Comparison of ENCODE assay signal across 11 mouse cellular contexts in genomic region chr14:25765146-25765545, GRCm38 (mm10). TPM values are rescaled to one million over a fixed set of nuclear protein-coding genes. Genes with fewer than 3 reads are reported as not detected.
A peak's percentile ranks its signal among the peaks of the same experiment; 100 is the strongest.
DNase-seq lines count a peak whose midpoint lies in the region; ATAC-seq lines count a peak whose summit lies in the region.
"Had no signal": no experiment of that assay in that cellular context is flagged by ENCODE, and none has a peak within 500 bp of the region (broad histone marks: within the 10 kb centered on the region; RNA-seq: fewer than 3 reads in every experiment).

No protein-coding gene starts in this region.

- ATAC-seq in heart, embryonic 15.5 days (replicated peaks; ENCODE audit: insufficient number of reproducible peaks, insufficient read depth, low FRiP score, low read depth) = no peak
- ATAC-seq in heart, embryonic 11.5 days (replicated peaks; ENCODE audit: insufficient number of reproducible peaks, low FRiP score, low TSS enrichment) = no peak
- ATAC-seq in embryonic facial prominence, embryonic 12.5 days (ENCODE audit: insufficient number of reproducible peaks, insufficient read depth, low FRiP score, low TSS enrichment) = no peak
- ATAC-seq in hindbrain, embryonic 12.5 days (ENCODE audit: low FRiP score) = no peak
- ATAC-seq in midbrain, embryonic 16.5 days = no peak
- ATAC-seq in erythroid progenitor cell, adult 5-6 weeks (replicated peaks; ENCODE audit: low FRiP score, poor library complexity, severe bottlenecking) = no peak
- ATAC-seq: liver, postnatal 0 days; Patski had no signal

- no peak for DNase-seq in thymus, postnatal 10 days (ENCODE audit: low spot score in 2 of 2)
- DNase-seq in lung, postnatal 25 days (ENCODE audit: low spot score) = no peak
- DNase-seq: heart, postnatal 10 days; liver, postnatal 0 days had no signal

- H3K4me1 ChIP-seq in heart, embryonic 15.5 days (replicated peaks) = peaks cover 72% of the 10 kb centered on the region
- H3K4me1 ChIP-seq in heart, embryonic 11.5 days (ENCODE audit: control insufficient read depth, insufficient read depth, low read length) = peaks cover 36% of the 10 kb centered on the region
- H3K4me1 ChIP-seq in embryonic facial prominence, embryonic 12.5 days = peaks cover 55% of the 10 kb centered on the region
- peaks cover 55% of the 10 kb centered on the region for H3K4me1 ChIP-seq in hindbrain, embryonic 12.5 days
- H3K4me1 ChIP-seq in midbrain, embryonic 16.5 days (ENCODE audit: control insufficient read depth, insufficient read depth, low read length) = peaks cover 6% of the 10 kb centered on the region

- no peaks in the 10 kb centered on the region for H3K9me3 ChIP-seq in heart, embryonic 15.5 days (replicated peaks)
- H3K9me3 ChIP-seq in heart, embryonic 11.5 days (replicated peaks; ENCODE audit: control insufficient read depth, low read length) = no peaks in the 10 kb centered on the region
- no peaks in the 10 kb centered on the region for H3K9me3 ChIP-seq in embryonic facial prominence, embryonic 12.5 days
- no peaks in the 10 kb centered on the region for H3K9me3 ChIP-seq in hindbrain, embryonic 12.5 days (replicated peaks)
- H3K9me3 ChIP-seq in midbrain, embryonic 16.5 days (replicated peaks; ENCODE audit: control insufficient read depth, low read length, poor library complexity, severe bottlenecking) = no peaks in the 10 kb centered on the region

- 48% methylated on average over 12 of the region's 12 CpGs for WGBS in heart, embryonic 15.5 days
- 54% methylated on average over 12 of the region's 12 CpGs for WGBS in heart, embryonic 11.5 days (ENCODE audit: insufficient replicate concordance)
- 66% methylated on average over 12 of the region's 12 CpGs for WGBS in embryonic facial prominence, embryonic 12.5 days
- WGBS in hindbrain, embryonic 12.5 days = 31% methylated on average over 12 of the region's 12 CpGs
- 33% methylated on average over 12 of the region's 12 CpGs for WGBS in midbrain, embryonic 16.5 days

- H3K9ac ChIP-seq in heart, embryonic 15.5 days = no peak overlapping the region
- no peak overlapping the region for H3K9ac ChIP-seq in heart, embryonic 11.5 days (ENCODE audit: low read depth, low read length)
- no peak overlapping the region for H3K9ac ChIP-seq in embryonic facial prominence, embryonic 12.5 days
- no peak overlapping the region; the same call in 1 of the 2 replicates for H3K9ac ChIP-seq in hindbrain, embryonic 12.5 days
- H3K9ac ChIP-seq in midbrain, embryonic 16.5 days (ENCODE audit: low read depth, low read length) = no peak overlapping the region

- peak overlapping the region; percentile 91; the same call in 1 of the 2 replicates for H3K4me2 ChIP-seq in heart, embryonic 15.5 days
- H3K4me2 ChIP-seq in heart, embryonic 11.5 days = no peak overlapping the region; the same call in 1 of the 2 replicates
- peak overlapping the region; percentile 84 for H3K4me2 ChIP-seq in embryonic facial prominence, embryonic 12.5 days (replicated peaks)
- H3K4me2 ChIP-seq in hindbrain, embryonic 12.5 days (replicated peaks) = peak overlapping the region; percentile 95
- peak overlapping the region; percentile 96 for H3K4me2 ChIP-seq in midbrain, embryonic 16.5 days (ENCODE audit: low read length)

- no peaks in the 10 kb centered on the region for H3K27me3 ChIP-seq in heart, embryonic 15.5 days
- H3K27me3 ChIP-seq in heart, embryonic 11.5 days (ENCODE audit: control insufficient read depth, insufficient read depth, low read length) = no peaks in the 10 kb centered on the region
- no peaks in the 10 kb centered on the region for H3K27me3 ChIP-seq in embryonic facial prominence, embryonic 12.5 days
- H3K27me3 ChIP-seq in hindbrain, embryonic 12.5 days = peaks cover 12% of the 10 kb centered on the region; the same call in 1 of the 2 replicates
- no peaks in the 10 kb centered on the region for H3K27me3 ChIP-seq in midbrain, embryonic 16.5 days (ENCODE audit: control insufficient read depth, insufficient read depth, low read depth, low read length)
- H3K27me3 ChIP-seq: Patski had no signal

- no peak overlapping the region for H3K4me3 ChIP-seq in heart, embryonic 15.5 days
- no peak overlapping the region for H3K4me3 ChIP-seq in heart, embryonic 11.5 days (ENCODE audit: low read depth, low read length)
- H3K4me3 ChIP-seq in embryonic facial prominence, embryonic 12.5 days = 0 out of 2 replicates have a peak overlapping the region, but pooled peaks have one; percentile 3
- H3K4me3 ChIP-seq in hindbrain, embryonic 12.5 days = no peak overlapping the region
- no peak overlapping the region for H3K4me3 ChIP-seq in midbrain, embryonic 16.5 days (ENCODE audit: low read depth, low read length)

- H3K36me3 ChIP-seq in heart, embryonic 15.5 days = no peaks in the 10 kb centered on the region
- no peaks in the 10 kb centered on the region for H3K36me3 ChIP-seq in heart, embryonic 11.5 days (ENCODE audit: control insufficient read depth, insufficient read depth, low read length)
- no peaks in the 10 kb centered on the region; the same call in 1 of the 2 replicates for H3K36me3 ChIP-seq in embryonic facial prominence, embryonic 12.5 days
- no peaks in the 10 kb centered on the region for H3K36me3 ChIP-seq in hindbrain, embryonic 12.5 days
- H3K36me3 ChIP-seq in midbrain, embryonic 16.5 days (ENCODE audit: control insufficient read depth, insufficient read depth, low read length) = no peaks in the 10 kb centered on the region

- no peak overlapping the region for H3K27ac ChIP-seq in heart, embryonic 15.5 days
- no peak overlapping the region for H3K27ac ChIP-seq in heart, embryonic 11.5 days (ENCODE audit: low read depth, low read length)
- peak overlapping the region; percentile 56; the same call in 1 of the 2 replicates for H3K27ac ChIP-seq in embryonic facial prominence, embryonic 12.5 days
- H3K27ac ChIP-seq in hindbrain, embryonic 12.5 days = peak overlapping the region; percentile 67
- peak overlapping the region; percentile 68 for H3K27ac ChIP-seq in midbrain, embryonic 16.5 days (ENCODE audit: low read length)

RNA-seq across cellular contexts. Expression of gene Zcchc24, which starts 3.7 kb away (rescaled TPM):
- polyA plus RNA-seq in heart, embryonic 15.5 days (2015; fragmentation: Nextera tagmentation; extraction: Ambion mirVana) = 22.4 and 26.8 TPM in 2 replicates
- polyA plus RNA-seq in heart, embryonic 11.5 days (2014; fragmentation: Nextera tagmentation; extraction: Ambion mirVana) = 18.9 and 22.6 TPM in 2 replicates
- 47.3 and 47.4 TPM in 2 replicates for polyA plus RNA-seq in embryonic facial prominence, embryonic 12.5 days (2016; fragmentation: Nextera tagmentation; extraction: Ambion mirVana)
- polyA plus RNA-seq in hindbrain, embryonic 12.5 days (2016; fragmentation: Nextera tagmentation; extraction: Ambion mirVana) = 25.1 and 31.5 TPM in 2 replicates
- polyA plus RNA-seq in midbrain, embryonic 16.5 days (2015; fragmentation: Nextera tagmentation; extraction: Ambion mirVana) = 11.0 and 12.2 TPM in 2 replicates
- total RNA-seq in erythroid progenitor cell, adult 5-6 weeks (2015; ENCODE audit: low replicate concordance) = 2.5 and 2.9 TPM in 2 replicates
- 0.61 and 1.3 TPM in 2 replicates for total RNA-seq in erythroid progenitor cell, adult 5-6 weeks (2017; ENCODE audit: low replicate concordance)

Comparison
In these comparisons a context has a peak if more than half of its experiments do, and no peak if none do; other contexts are left out.
1. H3K27ac ChIP-seq: peak in embryonic facial prominence, embryonic 12.5 days (single experiment), hindbrain, embryonic 12.5 days (single experiment) and midbrain, embryonic 16.5 days (single experiment); none in heart, embryonic 15.5 days (single experiment) and heart, embryonic 11.5 days (single experiment).